Mouse (Mus musculus): ENCODE data around the gene Nfkb1.
A peak's percentile ranks its signal among the peaks of the same experiment; 100 is the strongest.

Nfkb1 gene

DNA sequence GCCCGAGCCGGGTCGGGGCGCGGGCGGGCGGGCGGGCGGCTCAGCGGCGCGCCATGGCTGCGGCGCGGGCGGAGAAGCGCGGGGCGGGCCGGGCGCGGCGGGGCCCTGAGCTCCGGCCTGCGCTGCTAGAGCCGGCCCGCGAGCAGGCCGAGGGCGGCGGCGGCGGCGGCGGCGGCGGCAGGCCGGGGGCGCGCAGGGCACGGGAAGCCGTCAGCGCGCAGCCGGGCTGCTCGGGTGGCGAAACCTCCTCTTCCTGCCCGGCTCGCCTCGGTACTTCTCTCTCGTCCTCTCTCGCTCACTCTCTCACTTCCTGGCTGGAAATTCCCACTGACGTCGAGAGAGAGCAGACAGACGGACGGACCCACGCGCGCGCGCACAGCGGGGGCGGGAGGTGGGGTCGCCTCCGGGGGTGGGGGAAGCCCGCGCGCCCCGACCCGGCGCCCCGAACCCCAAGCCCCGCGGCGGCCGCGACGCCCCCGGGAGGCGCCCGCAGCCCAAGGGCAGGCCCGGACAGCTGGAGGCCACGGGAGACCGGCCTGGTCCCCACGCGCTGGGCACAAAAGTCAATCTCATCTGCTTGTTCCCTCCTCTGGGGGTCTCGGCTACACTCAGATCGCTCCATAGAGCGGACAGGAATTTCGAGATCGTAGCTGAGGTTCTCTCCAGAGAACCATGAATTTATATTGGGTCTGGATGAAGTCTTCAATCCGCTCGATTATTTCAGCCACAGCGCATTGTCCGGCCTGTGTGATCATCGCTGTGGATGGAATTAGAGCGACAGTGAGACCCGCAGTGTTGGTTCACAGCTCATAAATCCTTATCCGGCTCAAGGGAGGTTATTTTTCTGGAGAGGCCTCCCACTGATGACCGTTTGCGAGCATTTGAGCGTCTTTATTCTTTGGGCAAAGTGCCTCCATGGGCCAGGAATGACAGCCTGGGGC is at the start of gene Nfkb1:
Gene Nfkb1, minus strand, starts transcription at position 357 of the 941 bp plus-strand sequence.
- peak; percentile 72 for DNase-seq (ENCODE audit: extremely low spot score)

DNA sequence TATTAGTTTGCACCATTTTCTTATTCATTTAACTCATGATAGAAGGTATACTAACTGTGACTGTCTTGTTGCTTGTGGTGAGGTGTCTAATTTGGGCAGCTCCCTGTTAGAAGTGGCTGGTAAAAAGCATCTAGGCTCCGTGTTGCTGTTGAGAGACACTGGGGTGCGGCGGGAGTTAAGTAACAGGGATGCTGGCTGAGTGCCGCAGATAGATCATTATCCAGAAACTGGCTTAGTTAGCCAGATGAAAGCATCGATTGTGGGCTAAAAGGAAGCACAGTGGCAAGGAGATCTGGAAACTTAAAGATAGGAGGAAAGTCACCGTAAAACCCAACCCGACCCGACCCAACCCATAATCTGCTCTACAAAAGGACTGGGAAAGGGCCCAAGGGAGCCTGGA is 49.4 kb upstream of the Nfkb1 start:
- DNase-seq (ENCODE audit: extremely low spot score), result no peak

DNA sequence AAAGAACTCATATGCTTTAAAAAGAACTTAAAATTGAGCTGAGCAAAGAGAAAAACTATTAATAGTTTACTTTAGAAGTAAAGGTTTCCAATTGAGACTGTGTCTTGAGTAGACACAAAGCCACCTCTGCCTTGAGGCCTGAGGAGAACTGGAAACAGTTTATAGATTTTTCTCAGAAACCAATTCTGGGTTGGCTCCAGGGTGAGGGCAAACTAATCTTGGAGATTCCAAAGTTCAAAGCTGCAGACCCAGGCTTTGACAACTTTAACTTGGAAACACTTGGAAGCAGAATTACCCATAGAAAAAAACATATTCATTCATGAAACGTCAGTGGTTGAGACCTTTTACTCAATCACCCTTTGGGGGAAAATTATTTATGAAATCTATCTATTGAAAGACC is 43.4 kb upstream of the Nfkb1 start:
- DNase-seq (ENCODE audit: extremely low spot score), result no peak

DNA sequence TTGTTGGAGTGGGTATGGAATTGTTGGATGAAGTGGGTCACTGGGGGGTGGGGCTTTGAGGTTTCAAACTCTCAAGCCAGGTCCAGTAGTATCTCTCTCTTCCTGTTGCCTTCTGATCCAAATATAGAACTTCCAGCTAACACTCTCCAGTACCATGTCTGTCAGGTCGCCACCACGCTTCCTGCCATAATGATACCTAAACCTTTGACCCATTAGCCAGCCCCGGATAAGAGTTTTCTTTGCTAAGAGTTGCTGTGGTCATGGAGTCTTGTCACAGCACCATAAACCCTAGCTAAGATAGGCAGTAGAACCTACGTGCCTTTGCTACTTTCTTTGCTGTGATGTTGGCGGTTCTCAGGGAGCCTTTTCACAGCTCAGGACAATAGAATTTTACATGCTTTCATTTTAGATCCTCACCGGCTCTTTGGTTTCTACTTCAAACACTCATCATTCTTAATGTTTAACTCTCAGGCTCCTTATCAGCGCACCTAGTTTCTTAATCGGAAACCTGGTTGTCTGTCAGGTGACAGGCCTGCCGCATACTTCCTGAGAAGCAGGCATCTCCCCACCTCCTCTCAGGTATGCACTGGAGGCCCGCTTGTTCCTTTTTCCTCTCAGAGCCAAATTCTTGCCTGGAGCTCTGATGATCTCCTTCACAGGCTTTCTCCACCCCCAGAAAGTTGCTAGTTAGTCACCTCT is 41.5 kb upstream of the Nfkb1 start:
- no peak for DNase-seq (ENCODE audit: extremely low spot score)

DNA sequence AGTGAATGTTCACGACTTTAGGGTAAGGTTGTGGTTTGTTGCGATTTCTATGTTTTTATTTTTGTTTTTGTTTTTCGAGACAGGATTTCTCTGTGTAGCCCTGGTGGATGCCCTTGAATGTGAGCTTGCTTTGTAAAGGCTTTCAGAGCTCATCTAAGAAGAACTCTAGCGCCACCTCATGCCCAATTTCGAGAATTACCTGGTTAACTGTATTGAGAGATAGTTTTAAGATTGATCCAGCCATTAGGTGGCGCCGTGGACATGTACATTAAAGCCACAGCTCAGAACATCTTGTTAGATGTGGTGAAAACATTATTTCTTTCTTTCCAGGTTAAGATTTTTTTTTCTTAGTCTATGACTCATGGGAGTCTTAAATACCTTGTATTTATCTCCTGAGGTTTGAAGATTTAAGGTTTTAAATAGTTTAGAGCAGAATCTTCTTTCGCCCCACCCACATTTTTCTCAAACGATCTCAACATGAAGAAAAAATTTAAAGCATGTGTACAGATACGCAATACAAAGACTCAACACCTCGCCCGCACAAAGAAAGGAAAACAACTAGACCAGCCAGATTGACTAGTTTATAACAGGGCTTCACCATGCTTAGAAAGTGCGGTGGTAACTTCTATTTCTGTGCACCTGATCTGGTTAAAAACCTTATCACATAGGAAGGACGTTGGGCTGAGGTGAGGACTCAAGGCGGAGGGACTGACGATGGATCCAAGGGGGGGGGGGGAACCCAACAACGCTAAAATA is 40.1 kb upstream of the Nfkb1 start:
- DNase-seq (ENCODE audit: extremely low spot score), result peak; percentile 91

DNA sequence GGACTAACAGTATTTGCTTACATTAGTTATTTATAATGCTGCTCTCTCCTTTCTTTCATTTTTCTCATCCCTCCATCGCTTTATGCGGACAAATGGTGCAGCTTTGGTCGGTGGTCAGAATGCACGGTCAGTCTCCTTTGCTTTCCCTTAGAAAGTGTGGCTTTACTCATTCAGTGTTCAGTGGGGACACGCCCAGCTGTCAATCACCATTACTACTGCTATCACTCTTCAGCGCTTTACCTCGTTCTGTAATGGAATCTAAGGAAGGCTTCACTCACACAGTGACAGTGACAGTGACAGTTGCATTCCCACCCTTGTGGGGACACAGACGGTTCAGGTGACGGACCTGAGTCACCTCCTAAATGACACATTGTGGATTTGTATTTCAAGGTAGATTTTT is 39.4 kb upstream of the Nfkb1 start:
- no peak for DNase-seq (ENCODE audit: extremely low spot score)

DNA sequence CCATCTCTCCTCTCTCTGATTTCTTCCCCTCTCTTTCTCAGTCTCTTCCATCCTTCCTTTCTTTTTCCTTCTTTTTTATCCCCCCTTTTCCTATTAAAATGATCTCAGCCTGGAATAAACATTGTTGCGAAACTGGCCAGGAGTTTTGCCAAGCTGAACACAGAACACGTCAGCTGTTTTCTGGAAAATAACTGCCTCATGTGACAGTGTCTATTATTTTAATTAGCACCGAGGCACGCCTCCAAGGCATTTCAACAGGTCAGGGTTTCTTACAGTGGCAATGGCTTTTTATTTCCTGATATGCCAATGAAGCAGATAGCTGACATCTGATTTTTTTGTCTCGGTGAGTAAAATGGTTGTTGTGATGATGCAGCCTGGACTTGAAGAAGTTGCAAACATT is 38.2 kb upstream of the Nfkb1 start:
- DNase-seq (ENCODE audit: extremely low spot score), result no peak

DNA sequence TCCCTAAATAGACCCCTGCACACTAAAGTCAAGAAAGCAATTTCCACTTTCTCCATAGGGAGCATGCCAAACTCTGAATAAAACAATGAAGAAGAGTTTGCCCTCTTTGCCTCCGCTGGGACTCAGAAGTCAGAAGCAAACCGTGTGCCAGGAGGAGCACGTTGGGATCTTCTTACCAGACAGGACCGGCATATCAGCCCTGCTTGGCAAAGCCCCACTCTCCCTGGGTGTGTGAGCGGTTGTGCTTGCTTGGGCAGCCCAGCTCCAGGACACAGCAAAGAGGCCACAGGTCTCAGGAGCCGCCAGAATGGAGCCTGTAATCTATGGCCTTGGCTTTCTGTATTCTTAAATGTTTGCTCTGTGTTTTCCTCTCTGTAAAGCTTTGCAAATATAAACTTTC is 37.6 kb upstream of the Nfkb1 start:
- no peak for DNase-seq (ENCODE audit: extremely low spot score)

DNA sequence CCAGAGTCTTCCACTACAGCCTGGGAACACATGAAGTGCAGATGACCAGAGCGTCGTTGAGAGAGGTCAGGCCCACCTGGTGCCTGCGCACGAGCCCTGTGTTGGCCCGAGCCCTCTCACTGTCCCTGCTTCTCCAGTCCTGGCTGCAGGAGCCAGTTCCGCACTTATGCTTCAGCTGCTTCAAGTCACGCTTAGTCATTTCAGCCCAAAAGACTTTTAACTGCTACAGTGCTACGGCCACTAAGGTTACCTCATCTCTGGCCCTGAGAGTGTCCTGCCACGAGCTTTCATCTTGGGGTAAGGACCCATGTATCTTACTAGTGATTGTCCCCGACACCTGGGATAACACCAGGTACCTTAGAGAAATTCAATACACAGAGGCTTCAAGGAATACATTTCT is 36.0 kb upstream of the Nfkb1 start:
- no peak for DNase-seq (ENCODE audit: extremely low spot score)

DNA sequence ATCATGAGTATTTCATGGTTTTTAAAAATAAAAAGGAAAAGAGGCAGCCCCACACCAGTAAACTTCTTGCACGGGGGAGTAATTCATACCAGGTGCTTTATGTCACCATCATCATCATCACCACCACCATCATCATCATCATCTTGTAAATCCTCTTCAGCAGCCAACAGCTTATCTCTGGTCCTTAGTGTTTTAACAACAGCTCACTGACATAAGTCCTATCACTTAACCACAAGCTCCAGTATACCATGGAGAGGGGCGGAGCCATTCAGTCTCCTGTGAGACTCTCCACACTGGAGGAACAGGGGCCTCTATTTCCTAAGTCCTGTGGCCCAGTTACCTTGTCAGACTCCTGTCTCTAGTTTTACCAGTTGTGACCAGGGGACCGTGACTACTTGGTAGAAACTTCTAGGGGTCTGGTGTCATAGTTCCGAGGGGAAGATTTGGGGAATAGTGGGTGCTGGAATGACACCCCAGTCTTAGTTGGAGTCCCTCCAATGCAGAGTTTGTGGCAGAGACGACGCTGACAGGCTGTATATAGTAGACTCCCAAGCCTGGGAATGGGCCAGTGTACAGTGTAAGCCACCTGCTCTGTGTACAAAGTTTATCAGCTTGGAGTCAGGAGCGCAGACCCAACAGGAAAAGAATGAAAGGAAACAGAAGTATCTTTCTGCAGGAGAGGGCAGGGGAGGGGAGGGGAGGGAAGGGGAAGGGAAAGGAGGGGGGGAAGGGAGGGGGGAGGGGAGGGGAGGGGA is 35.4 kb upstream of the Nfkb1 start:
- no peak for DNase-seq (ENCODE audit: extremely low spot score)

DNA sequence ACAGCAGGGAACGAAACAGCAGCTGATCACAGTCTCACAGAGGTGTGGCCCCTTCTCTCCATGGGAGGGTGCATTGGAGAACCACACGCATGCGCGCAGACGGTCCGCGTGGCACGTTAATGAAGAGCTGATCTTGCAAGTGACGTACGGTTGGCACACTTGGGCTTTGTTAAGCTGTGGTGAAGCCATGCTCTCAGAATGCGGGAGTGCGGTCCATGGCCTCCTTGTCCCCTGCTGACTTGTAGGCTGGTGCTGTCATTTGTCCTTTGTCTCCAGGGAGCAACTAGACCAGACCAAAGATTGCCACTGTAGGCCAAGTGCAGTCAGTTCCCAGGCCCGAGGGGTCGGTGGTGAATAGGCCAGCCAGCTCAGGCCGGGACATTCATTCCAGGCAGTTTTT is 34.7 kb upstream of the Nfkb1 start:
- no peak for DNase-seq (ENCODE audit: extremely low spot score)

DNA sequence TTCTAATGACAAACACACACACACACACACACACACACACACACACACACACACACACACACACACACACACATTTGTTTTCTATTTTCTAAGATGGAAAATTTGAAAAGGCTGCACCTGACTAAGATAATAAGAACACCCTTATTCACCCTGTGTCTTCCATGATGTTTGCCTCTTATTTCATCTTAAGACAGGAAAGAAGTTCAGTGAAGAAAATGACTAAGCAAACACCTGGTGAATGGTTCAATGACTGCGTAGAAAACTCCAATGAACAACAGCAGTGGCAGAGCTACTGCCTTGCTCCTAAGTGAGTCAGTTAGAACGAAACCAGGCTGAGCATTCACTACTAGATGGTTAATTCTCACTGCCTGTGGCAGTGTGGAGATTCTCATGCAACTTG is 30.8 kb upstream of the Nfkb1 start:
- DNase-seq (ENCODE audit: extremely low spot score), result no peak

DNA sequence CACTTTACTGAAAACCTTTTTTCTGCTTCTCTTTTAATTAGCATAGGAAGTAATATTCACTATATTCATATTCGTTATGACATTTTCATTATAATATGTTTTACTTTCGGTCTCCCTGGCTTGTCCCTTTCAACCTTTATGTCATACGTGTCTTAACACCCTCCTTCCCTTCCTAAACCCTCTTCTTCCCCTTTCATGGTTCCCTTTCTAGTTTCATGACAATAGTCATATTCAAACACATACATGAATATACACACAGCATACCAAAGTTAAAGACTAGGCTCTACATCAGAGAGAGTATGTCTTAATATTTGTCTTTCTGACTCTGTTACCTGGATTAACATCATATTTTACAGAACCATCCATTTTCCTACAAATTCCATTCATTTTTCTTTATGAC is 28.6 kb upstream of the Nfkb1 start:
- no peak for DNase-seq (ENCODE audit: extremely low spot score)

DNA sequence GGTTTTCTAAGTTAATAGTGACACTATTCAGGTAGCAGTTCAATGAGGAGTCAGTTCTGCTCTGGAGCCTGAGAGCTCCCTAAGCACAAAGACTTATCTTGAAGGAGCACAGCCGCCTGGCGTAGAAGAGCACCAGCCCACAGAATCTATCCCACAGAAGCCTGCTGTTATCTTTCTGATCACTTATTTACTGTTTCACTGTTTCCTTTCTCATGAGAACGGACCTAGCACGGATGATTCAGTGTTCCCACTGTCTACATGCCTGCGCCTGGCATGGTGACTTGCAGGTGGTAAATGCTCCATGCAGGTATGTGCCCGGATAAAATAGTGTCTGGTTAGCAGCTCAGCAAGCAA is 27.8 kb upstream of the Nfkb1 start:
- no peak for DNase-seq (ENCODE audit: extremely low spot score)

DNA sequence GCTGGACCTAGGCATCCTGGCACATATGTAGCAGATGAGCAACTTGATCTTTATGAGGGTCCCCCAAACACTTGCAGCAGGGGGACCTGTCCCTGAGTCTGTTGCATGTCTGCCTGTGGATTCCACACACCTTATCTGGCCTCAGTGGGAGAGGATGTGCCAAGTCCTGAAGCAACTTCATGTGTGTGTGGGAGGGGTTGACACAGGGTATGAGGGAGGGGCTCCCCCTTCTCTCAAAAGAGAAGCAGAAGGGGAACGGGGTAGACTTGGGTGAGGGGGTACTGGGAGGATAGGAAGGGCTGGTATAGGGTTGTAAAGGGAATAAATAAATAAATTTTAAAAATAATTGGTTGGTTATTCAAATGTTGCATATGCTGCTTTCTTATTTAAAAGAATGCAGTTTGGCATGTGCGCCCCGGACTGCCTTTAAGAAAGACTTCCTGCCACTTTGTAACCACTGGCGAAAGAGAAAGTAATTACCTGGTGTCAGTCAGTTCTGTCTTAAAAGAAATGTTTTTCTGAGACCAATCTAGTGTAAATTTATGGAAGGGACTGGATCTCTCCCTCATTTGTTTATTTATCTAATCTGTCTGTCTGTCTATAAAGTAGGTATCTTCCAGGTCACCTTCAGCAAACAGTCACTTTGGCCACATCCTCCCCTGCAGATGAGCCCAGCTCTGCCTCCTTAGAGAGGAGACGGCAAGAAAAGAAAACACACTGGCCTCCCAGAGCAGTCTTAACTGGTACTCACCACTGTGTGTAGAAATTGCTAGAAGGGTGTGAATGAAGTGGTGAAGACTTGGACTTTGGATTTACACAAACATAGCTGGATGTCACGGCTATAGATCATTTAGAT is 27.2 kb upstream of the Nfkb1 start:
- no peak for DNase-seq (ENCODE audit: extremely low spot score)

DNA sequence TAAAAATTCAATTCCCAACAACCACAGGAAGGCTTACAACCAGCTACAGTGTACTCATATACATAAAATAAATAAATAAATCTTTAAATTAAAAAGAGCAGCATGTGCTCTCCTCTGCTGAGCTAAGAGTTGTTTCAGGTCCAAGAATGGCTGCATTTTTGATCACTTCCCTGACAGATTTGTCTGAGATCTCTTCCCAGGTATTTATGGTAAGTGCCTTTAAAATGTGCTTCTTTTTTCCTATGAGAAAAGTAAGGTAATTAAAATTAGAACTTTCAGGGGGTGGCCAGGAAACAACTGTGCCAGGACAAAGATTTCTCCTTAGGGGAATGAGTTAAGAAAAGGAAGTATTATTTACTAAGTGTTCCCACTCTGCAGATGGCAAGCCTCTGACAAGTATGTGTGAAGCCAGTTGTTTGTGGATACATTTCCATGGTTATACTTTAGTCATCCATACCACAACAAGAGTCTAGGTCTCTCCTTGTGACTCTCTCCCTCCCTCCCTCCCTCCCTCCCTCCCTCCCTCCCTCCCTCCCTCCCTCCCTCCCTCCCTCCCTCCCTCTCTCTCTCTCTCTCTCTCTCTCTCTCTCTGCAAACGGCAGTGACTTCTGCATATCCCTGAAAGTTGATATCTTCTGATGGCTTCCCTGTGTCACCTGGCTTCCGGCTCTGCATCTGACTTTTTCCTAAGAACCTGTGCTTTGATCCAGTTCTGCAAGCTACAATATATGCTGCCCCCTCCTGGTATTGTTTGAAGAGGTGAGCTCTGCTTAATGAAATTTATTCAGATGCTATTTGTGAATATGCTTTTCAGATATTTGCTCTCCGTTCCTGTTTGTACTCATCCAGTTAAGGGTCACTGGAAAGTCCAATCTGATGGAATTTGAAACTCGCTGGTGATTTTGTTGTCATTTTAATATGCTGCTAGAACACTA is 21.9 kb upstream of the Nfkb1 start:
- DNase-seq (ENCODE audit: extremely low spot score), result no peak

DNA sequence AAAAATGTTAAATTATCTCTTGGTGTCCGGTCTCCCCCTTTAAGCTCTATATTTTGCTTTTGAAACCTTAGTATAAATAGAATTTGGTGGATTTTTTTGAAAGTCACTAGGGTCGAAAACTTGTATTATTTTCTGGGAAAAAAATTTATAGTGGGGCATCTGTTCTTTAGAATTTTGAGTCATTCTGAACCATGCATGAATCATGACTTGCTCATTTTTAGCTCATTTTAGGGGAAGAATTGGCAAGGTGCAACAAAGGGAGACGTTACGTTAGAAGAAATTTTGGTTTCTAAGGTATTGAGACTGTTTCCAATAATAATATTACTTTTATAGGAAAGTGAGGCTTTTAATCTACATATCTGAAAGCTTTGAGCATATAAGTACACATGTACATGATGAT is 20.3 kb upstream of the Nfkb1 start:
- no peak for DNase-seq (ENCODE audit: extremely low spot score)

DNA sequence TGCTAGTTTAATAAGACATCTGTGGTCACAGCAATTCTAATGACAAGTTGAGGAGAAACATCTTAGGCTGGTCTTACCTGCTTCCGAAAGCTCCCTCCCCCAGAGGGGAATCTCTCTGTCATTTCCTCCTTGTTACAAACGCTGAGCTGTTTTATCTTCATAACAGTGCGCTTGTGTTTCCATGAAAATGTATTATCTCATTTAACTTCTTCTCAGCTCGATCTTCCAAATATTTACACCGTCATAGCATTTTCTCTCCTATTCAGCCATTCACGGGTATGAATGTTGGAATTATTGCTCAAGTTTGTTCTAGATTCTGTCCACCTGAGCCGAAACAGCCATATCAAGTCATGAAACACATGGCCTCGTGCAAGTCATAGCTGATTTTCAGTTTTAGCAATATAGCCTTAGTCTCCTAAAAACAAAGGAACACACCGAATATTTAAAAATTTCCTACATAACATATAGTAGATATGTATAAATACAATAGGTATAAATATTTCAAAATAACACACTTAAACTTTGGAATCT is 19.8 kb upstream of the Nfkb1 start:
- DNase-seq (ENCODE audit: extremely low spot score), result no peak

DNA sequence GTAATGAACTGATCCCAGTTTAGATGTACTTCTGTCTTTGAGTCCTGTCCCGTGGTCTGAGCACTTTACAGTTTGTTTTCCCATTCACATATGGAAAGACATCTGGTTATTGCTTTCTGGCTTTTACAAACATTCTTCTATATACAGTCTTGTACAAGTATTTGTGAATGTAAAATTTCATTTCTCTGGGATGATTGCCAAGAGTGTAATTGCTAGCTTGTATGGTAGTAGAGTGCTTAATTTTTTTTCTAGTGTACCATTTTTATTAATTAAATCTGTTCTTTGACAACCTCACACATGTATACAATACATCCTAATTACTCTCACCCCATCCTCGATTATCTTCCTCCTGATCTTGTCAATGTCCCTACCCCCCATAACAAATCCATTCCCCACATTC is 12.0 kb upstream of the Nfkb1 start:
- no peak for DNase-seq (ENCODE audit: extremely low spot score)

DNA sequence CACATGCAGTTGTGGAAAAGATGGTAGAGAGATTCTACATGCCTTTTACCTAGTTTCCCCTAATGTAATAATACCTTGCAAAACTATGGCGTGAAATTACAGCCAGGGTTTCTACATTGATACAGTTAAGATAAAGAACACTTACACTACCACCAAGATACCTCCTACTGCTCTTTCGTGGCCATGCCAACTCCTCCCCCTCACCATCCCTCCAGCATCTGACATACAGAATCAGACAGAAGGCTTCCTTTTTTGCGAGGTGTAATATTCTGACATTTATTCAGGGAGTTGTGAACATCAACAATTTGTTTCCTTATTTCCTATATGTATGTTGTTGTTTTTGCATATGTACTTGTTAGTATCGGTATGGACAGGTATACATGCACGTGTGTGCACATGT is 11.3 kb upstream of the Nfkb1 start:
- no peak for DNase-seq (ENCODE audit: extremely low spot score)

Measured in embryo, embryonic 9.5 days (tissue).